Mouse (Mus musculus) heart, adult 2 months (tissue): ENCODE results near the gene Nmrk1.

Source experiments
- CTCF ChIP-seq: fragments of 200-600 bp; IDR thresholded peaks from 2 replicates; pipeline ENCODE4 v1.8.1; 2022; ENCODE audit warnings: antibody characterized with exemption, mild to moderate bottlenecking, moderate library complexity
- EP300 ChIP-seq: fragments of 200-500 bp; IDR thresholded peaks from 2 replicates; pipeline ENCODE4 v1.6.1; 2011; ENCODE audit warnings: low read depth, low read length, control low read depth; ENCODE audit not compliant: insufficient read depth
- POLR2A ChIP-seq: fragments of 200-500 bp; IDR thresholded peaks from 2 replicates; pipeline ENCODE4 v1.6.1; 2011; ENCODE audit warnings: mild to moderate bottlenecking, low read depth, low read length, control low read depth; ENCODE audit not compliant: insufficient read depth

- no peak for TF ChIP-seq EP300
- no peak for TF ChIP-seq POLR2A
- no peak for TF ChIP-seq CTCF
These were observed 44.6 kb upstream of the Nmrk1 start for GRCm38 (mm10) chr19:18587118-18587517.
